Mouse (Mus musculus): Measurements from ENCODE around the gene Olfr13.
"Not testable (repeated sequence)": the region's sequence is repeated elsewhere in the genome, so short reads cannot be mapped to it uniquely, and the experiment has no call there.

The Olfr13 gene

DNA sequence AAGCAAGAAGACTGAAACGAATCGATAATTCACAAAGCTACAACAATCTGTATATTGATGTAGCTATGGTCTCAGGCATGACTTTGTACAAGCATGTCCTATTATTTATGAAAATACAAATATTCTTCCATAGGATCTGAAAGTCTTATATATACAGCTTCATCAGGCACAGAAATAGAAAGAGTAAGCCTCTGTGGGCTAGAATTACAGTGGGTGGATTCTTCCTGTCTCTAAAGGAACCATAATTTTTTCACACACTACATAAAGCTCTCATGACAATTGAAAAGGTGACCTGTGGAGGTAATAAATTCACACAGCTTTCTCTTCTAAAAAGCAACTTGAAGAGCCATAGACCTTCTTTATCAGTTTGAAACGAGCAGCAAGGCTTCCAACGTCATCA, at the start of gene Olfr13:
Olfr13 (plus strand) TSS at position 301 of the 400 bp plus-strand sequence.
- no peak for DNase-seq (ENCODE audit: low spot score)

- DNase-seq (ENCODE audit: low spot score): not testable (repeated sequence)
These were observed 25.7 kb upstream of the Olfr13 start, which contains the start of gene Olfr237-ps1 for GRCm38 (mm10) chr6:43146267-43146666. Olfr237-ps1 (plus strand) TSS chr6:43146567.

DNA sequence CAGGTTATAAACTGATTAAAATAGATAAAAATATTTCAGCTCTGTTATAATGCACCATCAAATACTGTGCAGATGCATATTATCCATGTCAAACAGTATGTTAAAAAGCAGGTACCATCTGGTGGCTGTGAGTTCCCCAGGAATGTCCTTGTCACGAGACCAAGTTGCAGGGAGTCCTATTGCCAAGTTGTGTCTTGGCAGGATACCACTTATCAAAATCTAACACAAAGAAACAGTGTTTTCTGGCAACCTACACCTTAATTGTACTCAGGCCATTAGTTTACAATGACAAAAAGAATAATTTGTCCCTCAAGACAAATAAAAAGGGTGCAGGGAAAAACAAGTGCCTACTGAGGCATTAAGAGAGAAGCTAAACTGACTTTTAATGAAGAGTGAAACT, 12.4 kb upstream of the Olfr13 start:
- DNase-seq (ENCODE audit: low spot score): no peak

GRCm38 (mm10) chr6:43162982-43163381, 9.0 kb upstream of the Olfr13 start, which contains the start of gene Olfr437:
Olfr437 (plus strand) TSS chr6:43163282.
- no peak for DNase-seq (ENCODE audit: low spot score)

DNA sequence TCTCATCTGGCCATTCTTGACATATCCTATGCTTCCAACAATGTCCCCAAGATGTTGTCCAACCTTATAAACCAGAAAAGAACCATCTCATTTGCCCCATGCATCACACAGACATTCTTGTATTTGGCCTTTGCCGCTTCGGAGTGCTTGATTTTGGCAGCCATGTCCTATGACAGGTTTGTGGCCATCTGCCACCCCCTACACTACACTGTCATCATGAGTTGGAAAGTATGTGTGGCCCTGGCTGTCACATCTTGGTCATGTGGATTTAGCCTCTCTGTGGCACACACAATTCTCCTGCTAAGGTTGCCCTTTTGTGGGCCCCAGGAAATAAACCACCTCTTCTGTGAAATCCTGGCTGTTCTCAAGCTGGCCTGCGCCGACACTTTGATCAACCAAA, 4.7 kb upstream of the Olfr13 start:
- DNase-seq (ENCODE audit: low spot score): no peak

- DNase-seq (ENCODE audit: low spot score): no peak
These were observed 6.2 kb downstream of the Olfr13 start for GRCm38 (mm10) chr6:43178129-43178528.

- DNase-seq (ENCODE audit: low spot score): no peak
These were observed 6.9 kb downstream of the Olfr13 start for GRCm38 (mm10) chr6:43178584-43179501.

DNA sequence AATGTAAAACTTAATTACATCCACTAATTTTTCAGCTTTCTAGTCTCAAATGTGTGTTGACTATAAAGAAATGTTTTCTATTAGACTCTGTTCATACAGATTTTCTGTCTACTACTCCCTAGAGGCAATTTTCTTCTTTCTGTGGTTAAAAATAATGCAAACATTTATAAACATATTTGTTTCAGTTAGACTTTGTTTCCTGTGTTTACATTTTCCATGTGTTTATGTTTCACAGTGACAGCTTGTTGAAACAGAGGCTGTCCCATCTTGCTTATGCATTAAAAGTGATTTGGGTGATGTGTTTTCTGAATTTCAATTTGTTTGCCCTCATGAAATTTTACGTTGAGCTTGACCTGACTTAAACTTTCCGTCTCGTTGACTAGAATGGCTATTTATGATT, 19.0 kb downstream of the Olfr13 start:
- no peak for DNase-seq (ENCODE audit: low spot score)

- no peak for DNase-seq (ENCODE audit: low spot score)
These were observed 24.8 kb downstream of the Olfr13 start, which contains the start of gene Olfr435 for GRCm38 (mm10) chr6:43196781-43197180. Olfr435 (plus strand) TSS chr6:43197146.

- DNase-seq (ENCODE audit: low spot score): no peak
These were observed 26.2 kb downstream of the Olfr13 start for GRCm38 (mm10) chr6:43198094-43198493.

DNA sequence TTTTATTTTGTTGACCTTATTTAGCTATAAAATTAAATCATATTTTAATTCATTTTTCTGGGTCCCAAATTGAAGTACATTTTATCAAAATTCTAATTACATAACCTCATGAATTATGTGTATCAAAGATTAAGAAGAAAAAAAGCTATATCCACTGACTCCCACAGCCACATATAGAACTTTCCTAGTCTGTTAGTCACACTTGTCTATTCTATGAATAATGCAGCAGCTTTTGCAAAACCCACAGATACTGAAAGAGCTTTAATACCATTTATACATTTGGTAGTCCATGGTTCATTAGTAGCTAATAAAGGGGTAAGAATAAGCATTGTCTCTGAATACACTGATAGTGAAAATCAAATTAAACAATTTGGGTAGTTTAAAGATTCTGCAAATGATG, 30.8 kb downstream of the Olfr13 start:
- no peak for DNase-seq (ENCODE audit: low spot score)

DNA sequence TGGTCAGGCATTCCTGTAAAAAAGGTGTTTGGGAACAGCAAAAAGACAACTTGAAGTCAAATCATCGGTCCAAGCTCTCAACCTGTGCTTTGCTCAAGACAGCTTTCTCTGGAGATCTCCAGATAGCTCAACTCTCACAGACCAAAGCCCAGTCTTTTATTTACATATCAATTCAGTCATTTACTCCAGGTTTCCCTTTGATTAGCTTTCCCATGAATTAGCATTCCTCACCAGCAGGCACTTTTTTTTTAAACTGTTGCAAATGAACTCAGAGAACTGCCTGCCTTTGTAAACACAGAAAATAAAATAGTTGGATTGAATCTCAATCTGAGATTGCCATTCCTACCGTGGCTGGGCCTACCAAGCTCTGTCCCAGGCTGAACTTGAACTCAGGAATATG, 33.4 kb downstream of the Olfr13 start:
- DNase-seq (ENCODE audit: low spot score): no peak

DNA sequence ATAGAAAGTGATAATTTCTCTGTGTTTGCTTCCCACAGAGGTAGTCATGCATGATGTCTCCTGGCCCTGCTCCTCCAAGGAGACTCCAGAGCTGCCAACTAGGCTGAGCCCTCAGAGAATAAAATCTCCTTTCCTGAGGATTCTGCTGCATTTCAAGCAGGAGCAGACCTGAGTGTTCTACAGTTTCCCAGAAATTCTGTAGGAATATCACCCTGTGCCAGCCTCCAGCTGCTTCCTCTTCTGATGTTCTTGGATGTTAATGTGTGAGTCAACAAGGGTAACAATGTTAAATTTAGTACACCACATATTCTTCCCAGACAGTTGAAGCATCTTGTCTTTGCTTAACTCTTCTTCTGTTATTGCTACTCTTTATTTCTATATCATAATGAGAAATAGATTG, 40.9 kb downstream of the Olfr13 start, which contains the start of gene Olfr434:
Olfr434 (plus strand) TSS at position 149 of the 400 bp plus-strand sequence.
- peak; percentile 4 for DNase-seq (ENCODE audit: low spot score)

Measured in layer of hippocampus, adult 11-12 months (tissue).